Mouse (Mus musculus): Measurements from ENCODE around the gene Fam13c. TPM values are rescaled to one million over a fixed set of nuclear protein-coding genes. Genes with fewer than 3 reads are reported as not detected.
A peak's percentile ranks its signal among the peaks of the same experiment; 100 is the strongest.

Gene Fam13c
- total and polyA plus RNA-seq, 2 experiments = 0.02 to 0.09 TPM

DNA sequence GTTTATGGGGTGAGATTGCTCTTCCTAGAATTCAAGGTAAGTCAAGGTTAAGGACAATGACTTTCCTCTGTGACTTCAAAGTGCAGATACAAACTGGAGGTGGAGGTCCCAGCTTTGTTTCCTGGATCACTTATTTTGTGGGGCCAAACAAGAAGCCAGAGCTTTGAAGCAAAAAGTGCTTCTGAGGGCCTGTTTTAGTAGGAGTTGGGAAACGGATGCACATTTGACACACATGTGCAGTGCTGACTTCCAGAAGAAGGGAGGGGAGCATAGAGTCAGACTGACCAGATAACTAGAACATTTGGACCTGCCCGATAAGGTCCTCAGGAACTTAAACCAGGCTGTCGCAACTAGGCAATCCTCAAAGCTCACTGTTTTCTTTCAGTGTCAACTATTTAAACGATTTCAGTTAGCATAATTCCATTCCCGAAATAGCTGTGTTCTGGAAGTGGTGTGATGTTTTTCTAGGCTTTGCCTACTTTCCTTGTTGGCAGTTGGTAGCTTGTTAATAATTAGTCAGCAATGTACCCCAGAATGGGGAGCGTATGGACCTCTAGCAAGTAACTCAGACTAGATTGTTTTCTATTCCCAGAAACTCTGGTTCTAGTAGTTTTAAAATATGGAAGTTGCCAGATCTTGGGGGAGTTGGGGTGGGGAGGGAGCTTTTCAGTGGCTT, 22.3 kb upstream of the Fam13c start:
- H3K4me1 ChIP-seq (ENCODE audit: control insufficient read depth, insufficient read depth, low read length) = 0 out of 2 replicates have a peak, but pooled peaks cover 3% of the 10 kb centered on the region
- H3K27me3 ChIP-seq (ENCODE audit: control insufficient read depth, insufficient read depth, low read length) = no peaks in the 10 kb centered on the region
- 25% methylated on average over 6 of the region's 6 CpGs for WGBS
- H3K79me2 ChIP-seq (ENCODE audit: control insufficient read depth, insufficient read depth, low read length) = no peaks in the 10 kb centered on the region
- H3K9ac ChIP-seq (ENCODE audit: low read depth, low read length) = no peak overlapping the region
- H3K27ac ChIP-seq (replicated peaks; ENCODE audit: insufficient read depth, low read depth, low read length) = no peak overlapping the region
- TF ChIP-seq POLR2A (IDR thresholded peaks at IDR 0.05; ENCODE audit: extremely low read depth, insufficient read depth, low read length) (no peak), CTCF (IDR thresholded peaks at IDR 0.05; ENCODE audit: low read depth, low read length) (no peak)
- no peak overlapping the region for H3K4me3 ChIP-seq (ENCODE audit: insufficient read depth, low read depth, low read length)
- peak; percentile 23 for DNase-seq (ENCODE audit: extremely low read depth, low read depth, low spot score)
- no peaks in the 10 kb centered on the region for H3K36me3 ChIP-seq (ENCODE audit: control insufficient read depth, insufficient read depth, low read length)

DNA sequence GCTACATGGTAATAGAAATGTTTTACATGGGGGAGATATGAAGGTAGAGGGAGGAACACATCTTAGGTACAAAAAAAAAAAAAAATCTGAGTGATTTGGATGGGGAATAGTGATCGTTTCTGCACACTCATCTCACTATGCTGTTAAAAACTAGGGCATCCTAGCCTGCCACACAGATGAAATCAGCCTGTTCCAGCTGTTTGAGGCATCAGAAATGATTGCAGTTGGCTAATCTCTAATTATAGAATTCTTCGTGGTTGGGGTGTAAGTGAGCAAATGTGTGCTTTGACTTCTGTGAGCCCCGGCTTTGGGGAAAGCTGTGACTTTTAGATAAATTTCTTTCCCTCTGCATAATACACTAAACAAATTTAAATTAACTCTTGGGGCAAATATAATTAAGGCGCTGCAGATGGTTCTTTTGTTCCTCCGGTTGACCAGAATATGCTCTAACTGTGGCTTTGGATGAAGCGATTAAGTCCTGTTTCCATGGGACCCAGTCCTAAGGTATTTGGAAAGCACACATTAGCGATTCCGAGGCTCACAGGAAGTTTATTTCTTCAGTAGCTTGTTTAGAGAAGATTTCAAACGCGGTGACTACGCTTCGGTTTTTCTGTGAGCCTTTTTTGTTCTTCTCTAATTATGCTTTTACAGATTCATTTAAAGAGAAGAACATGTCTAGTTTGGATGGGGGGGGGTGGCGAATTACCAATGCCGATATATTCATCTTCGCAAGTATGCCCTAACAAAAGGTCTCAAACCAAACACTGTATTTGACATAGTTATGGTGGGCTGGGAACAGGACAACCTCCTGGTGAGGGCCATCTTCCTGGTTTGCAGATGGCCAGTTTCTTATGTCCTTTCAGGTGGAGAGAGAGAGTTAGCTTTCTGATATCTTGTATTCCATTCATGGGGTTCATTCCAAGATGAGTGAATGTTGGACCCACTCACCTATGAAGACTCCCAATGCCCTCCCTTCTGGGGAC, 20.7 kb upstream of the Fam13c start:
- Histone ChIP-seq H3K27me3 (ENCODE audit: control insufficient read depth, insufficient read depth, low read length) (no peaks in the 10 kb centered on the region), H3K27ac (replicated peaks; ENCODE audit: insufficient read depth, low read depth, low read length) (no peak overlapping the region), H3K36me3 (ENCODE audit: control insufficient read depth, insufficient read depth, low read length) (no peaks in the 10 kb centered on the region), H3K9ac (ENCODE audit: low read depth, low read length) (no peak overlapping the region), H3K4me1 (ENCODE audit: control insufficient read depth, insufficient read depth, low read length) (0 out of 2 replicates have a peak, but pooled peaks cover 3% of the 10 kb centered on the region), H3K79me2 (ENCODE audit: control insufficient read depth, insufficient read depth, low read length) (no peaks in the 10 kb centered on the region), H3K4me3 (ENCODE audit: insufficient read depth, low read depth, low read length) (no peak overlapping the region)
- 78% methylated on average over 15 of the region's 15 CpGs for WGBS
- TF ChIP-seq CTCF (IDR thresholded peaks at IDR 0.05; ENCODE audit: low read depth, low read length) = no peak
- no peak for TF ChIP-seq POLR2A (IDR thresholded peaks at IDR 0.05; ENCODE audit: extremely low read depth, insufficient read depth, low read length)
- DNase-seq (ENCODE audit: extremely low read depth, low read depth, low spot score) = no peak

DNA sequence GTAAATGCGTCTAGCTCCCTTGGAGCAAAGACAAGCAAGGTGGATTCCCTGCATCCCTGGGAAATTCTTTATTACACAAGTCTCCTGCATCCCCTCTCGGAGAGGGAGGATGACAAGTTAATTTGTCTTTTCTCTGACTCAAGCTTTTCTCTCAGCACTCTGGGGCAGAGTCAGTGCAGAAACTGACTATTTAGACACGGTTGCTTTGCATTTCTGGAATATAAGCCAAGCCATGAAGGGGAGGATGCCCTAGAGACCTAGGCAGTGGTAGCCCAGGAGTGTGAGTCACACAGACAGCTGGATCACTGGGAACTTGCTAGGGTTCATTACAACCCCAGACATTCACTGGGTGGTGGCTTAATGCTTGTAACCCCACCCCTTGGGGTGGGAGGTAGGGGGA, 13.9 kb upstream of the Fam13c start:
- TF ChIP-seq POLR2A (IDR thresholded peaks at IDR 0.05; ENCODE audit: extremely low read depth, insufficient read depth, low read length) = no peak
- no peak for TF ChIP-seq CTCF (IDR thresholded peaks at IDR 0.05; ENCODE audit: low read depth, low read length)
- Histone ChIP-seq H3K27me3 (ENCODE audit: control insufficient read depth, insufficient read depth, low read length) (no peaks in the 10 kb centered on the region), H3K4me1 (ENCODE audit: control insufficient read depth, insufficient read depth, low read length) (no peaks in the 10 kb centered on the region), H3K79me2 (ENCODE audit: control insufficient read depth, insufficient read depth, low read length) (no peaks in the 10 kb centered on the region), H3K27ac (replicated peaks; ENCODE audit: insufficient read depth, low read depth, low read length) (no peak overlapping the region), H3K36me3 (ENCODE audit: control insufficient read depth, insufficient read depth, low read length) (no peaks in the 10 kb centered on the region), H3K9ac (ENCODE audit: low read depth, low read length) (no peak overlapping the region), H3K4me3 (ENCODE audit: insufficient read depth, low read depth, low read length) (no peak overlapping the region)
- WGBS = 77% methylated on average over 3 of the region's 3 CpGs
- no peak for DNase-seq (ENCODE audit: extremely low read depth, low read depth, low spot score)

DNA sequence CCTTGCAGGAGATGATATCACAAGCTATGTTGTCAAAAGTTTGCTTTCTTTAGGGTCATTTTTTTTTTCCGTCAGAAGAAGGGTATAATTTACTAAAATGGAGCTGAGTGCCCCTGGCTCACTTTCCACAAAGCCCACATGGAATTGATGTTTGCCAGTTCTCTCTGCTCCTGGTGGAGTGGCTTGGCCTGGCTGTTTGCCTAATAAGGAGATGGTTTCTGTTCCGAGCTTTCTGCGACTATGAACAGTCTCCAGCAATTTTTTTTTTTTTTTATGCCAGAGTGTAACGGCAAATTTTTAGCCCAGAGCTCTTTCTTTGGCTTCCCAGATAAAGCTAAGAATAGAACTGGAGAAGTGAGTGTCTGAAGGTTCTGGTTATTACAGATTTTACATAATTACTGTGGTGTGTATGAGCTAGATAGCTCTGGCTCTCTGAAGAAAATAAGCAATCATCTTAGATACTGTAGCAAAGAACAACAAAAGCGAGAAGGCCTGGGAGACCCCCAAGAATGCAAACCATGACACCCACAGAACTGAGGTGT, 12.1 kb upstream of the Fam13c start:
- TF ChIP-seq CTCF (IDR thresholded peaks at IDR 0.05; ENCODE audit: low read depth, low read length) = no peak
- no peak for TF ChIP-seq POLR2A (IDR thresholded peaks at IDR 0.05; ENCODE audit: extremely low read depth, insufficient read depth, low read length)
- Histone ChIP-seq H3K36me3 (ENCODE audit: control insufficient read depth, insufficient read depth, low read length) (no peaks in the 10 kb centered on the region), H3K79me2 (ENCODE audit: control insufficient read depth, insufficient read depth, low read length) (no peaks in the 10 kb centered on the region), H3K4me1 (ENCODE audit: control insufficient read depth, insufficient read depth, low read length) (no peaks in the 10 kb centered on the region), H3K4me3 (ENCODE audit: insufficient read depth, low read depth, low read length) (no peak overlapping the region), H3K27me3 (ENCODE audit: control insufficient read depth, insufficient read depth, low read length) (no peaks in the 10 kb centered on the region), H3K27ac (replicated peaks; ENCODE audit: insufficient read depth, low read depth, low read length) (no peak overlapping the region), H3K9ac (ENCODE audit: low read depth, low read length) (no peak overlapping the region)
- peak; percentile 1 for DNase-seq (ENCODE audit: extremely low read depth, low read depth, low spot score)
- WGBS = 82% methylated on average over 5 of the region's 5 CpGs

DNA sequence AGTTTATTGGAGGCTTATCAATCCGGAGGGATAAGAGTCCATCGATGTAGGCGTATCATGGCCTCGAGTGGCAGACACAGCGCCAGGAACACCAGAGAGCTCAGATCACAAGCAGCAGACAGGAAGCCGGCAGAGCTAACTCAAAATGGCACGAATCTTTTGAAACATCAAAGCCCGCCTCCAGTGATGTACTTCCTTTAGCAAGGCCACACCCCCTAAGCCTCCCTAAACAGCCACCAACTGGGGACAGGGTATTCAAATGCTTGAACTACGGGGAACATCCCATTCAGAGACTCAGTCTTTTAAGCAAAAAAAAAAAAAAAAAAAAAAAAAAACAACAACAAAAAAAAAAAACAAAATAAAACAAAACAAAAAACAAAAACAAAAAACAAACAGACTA, 10.9 kb upstream of the Fam13c start:
- H3K9ac ChIP-seq (ENCODE audit: low read depth, low read length) = no peak overlapping the region
- H3K4me3 ChIP-seq (ENCODE audit: insufficient read depth, low read depth, low read length) = no peak overlapping the region
- H3K79me2 ChIP-seq (ENCODE audit: control insufficient read depth, insufficient read depth, low read length) = no peaks in the 10 kb centered on the region
- no peaks in the 10 kb centered on the region for H3K36me3 ChIP-seq (ENCODE audit: control insufficient read depth, insufficient read depth, low read length)
- TF ChIP-seq POLR2A (IDR thresholded peaks at IDR 0.05; ENCODE audit: extremely low read depth, insufficient read depth, low read length) (no peak), CTCF (IDR thresholded peaks at IDR 0.05; ENCODE audit: low read depth, low read length) (no peak)
- no peaks in the 10 kb centered on the region for H3K4me1 ChIP-seq (ENCODE audit: control insufficient read depth, insufficient read depth, low read length)
- no peak for DNase-seq (ENCODE audit: extremely low read depth, low read depth, low spot score)
- no peak overlapping the region for H3K27ac ChIP-seq (replicated peaks; ENCODE audit: insufficient read depth, low read depth, low read length)
- WGBS = 95% methylated on average over 9 of the region's 9 CpGs
- H3K27me3 ChIP-seq (ENCODE audit: control insufficient read depth, insufficient read depth, low read length) = no peaks in the 10 kb centered on the region

Measured in liver, adult 2 months (tissue).